8 mouse cellular contexts compared by ENCODE assay signal in genomic region chr17:21707343-21707996, GRCm38 (mm10). TPM values are rescaled to one million over a fixed set of nuclear protein-coding genes. Genes with fewer than 3 reads are reported as not detected.
DNase-seq lines count a peak whose midpoint lies in the region; ATAC-seq and TF ChIP-seq lines count a peak whose summit lies in the region.

Gene Zfp760, plus strand, starts transcription at chr17:21707741.

- peak; percentile 97 for DNase-seq in ZHBTc4 (ENCODE audit: low read depth, low spot score)
- peak; percentile 82 for DNase-seq in gastrocnemius, adult 2 months
- peak; percentile 92 for DNase-seq in hindbrain, postnatal 0 days (ENCODE audit: low spot score)
- DNase-seq in left cerebral cortex, adult 2 months (ENCODE audit: extremely low spot score in 1 of 2, low spot score in 2 of 2) = peak; percentile 67 to 76
- peak; percentile 76 to 86 for DNase-seq in right cerebral cortex, adult 2 months (ENCODE audit: low spot score in 2 of 2)
- DNase-seq in urinary bladder, postnatal 14 days (ENCODE audit: low spot score) = peak; percentile 86

- ATAC-seq in common myeloid progenitor, adult 5-6 weeks (replicated peaks; ENCODE audit: low read depth, poor library complexity, severe bottlenecking) = peak; percentile 85
- ATAC-seq in hindbrain, postnatal 0 days = peak; percentile 99
- peak; percentile 94 for ATAC-seq in megakaryocyte, adult 5-6 weeks (ENCODE audit: poor library complexity, severe bottlenecking)

- WGBS in hindbrain, postnatal 0 days = 4% methylated on average over 26 of the region's 26 CpGs

- H3K36me3 ChIP-seq in hindbrain, postnatal 0 days (ENCODE audit: insufficient read depth, low read length) = no peaks in the 10 kb centered on the region

- peak within 1 kb of the TSS; percentile 64 for H3K9ac ChIP-seq in hindbrain, postnatal 0 days (replicated peaks; ENCODE audit: low read length)

- H3K9me3 ChIP-seq in hindbrain, postnatal 0 days (ENCODE audit: low read length) = no peaks in the 10 kb centered on the region

- TF ChIP-seq CTCF in gastrocnemius, adult 2 months (IDR thresholded peaks at IDR 0.05) = no peak
- peak; percentile 1; the same call in 1 of the 2 replicates for TF ChIP-seq CTCF in hindbrain, postnatal 0 days (IDR thresholded peaks at IDR 0.05; ENCODE audit: low read depth)
- TF ChIP-seq CTCF in left cerebral cortex, adult 2 months (IDR thresholded peaks at IDR 0.05) = no peak; the same call in 1 of the 2 replicates

- H3K27me3 ChIP-seq in hindbrain, postnatal 0 days (ENCODE audit: insufficient read depth, low read length) = no peaks in the 10 kb centered on the region

- H3K4me3 ChIP-seq in gastrocnemius, adult 2 months = peak within 1 kb of the TSS; percentile 73
- peak within 1 kb of the TSS; percentile 71 for H3K4me3 ChIP-seq in hindbrain, postnatal 0 days (ENCODE audit: low read length)
- H3K4me3 ChIP-seq in left cerebral cortex, adult 2 months = peak within 1 kb of the TSS; percentile 79

- intact Hi-C loops in gastrocnemius, adult 2 months (cut with DNase I) = loop anchor here (10.0 kb wide), 1 partner anchor 257 kb away; the partner anchor contains the start of genes Zfp942 and Zfp943
- intact Hi-C loops in left cerebral cortex, adult 2 months (cut with DNase I) = loop anchor here (1.0 kb wide), 1 partner anchor 27 kb away; no protein-coding TSS in a partner anchor

- H3K4me1 ChIP-seq in hindbrain, postnatal 0 days (ENCODE audit: insufficient read depth, low read length) = 0 out of 2 replicates have a peak, but pooled peaks cover 2% of the 10 kb centered on the region

- H3K27ac ChIP-seq in gastrocnemius, adult 2 months = peak within 1 kb of the TSS; percentile 87
- H3K27ac ChIP-seq in hindbrain, postnatal 0 days = peak within 1 kb of the TSS; percentile 88
- H3K27ac ChIP-seq in left cerebral cortex, adult 2 months = peak within 1 kb of the TSS; percentile 87

- H3K4me2 ChIP-seq in hindbrain, postnatal 0 days (ENCODE audit: low read depth, low read length) = peak within 1 kb of the TSS; percentile 72

RNA-seq across cellular contexts. Expression of gene Zfp760, which starts in this region (rescaled TPM):
- 10.9 and 13.4 TPM in 2 replicates for total RNA-seq in common myeloid progenitor, adult 5-6 weeks (2017)
- under 1 TPM; 0.81 to 0.89 TPM for total RNA-seq in gastrocnemius, adult 2 months (2021)
- total RNA-seq in hindbrain, postnatal 0 days (2014; rRNA removed) = 3.7 and 4.6 TPM in 2 replicates
- 4.7 and 5.6 TPM in 2 replicates for polyA plus RNA-seq in hindbrain, postnatal 0 days (2015; fragmentation: Nextera tagmentation; extraction: Ambion mirVana)
- 1 to 10 TPM; 7.8 to 8.2 TPM for total RNA-seq in left cerebral cortex, adult 2 months (2021)
- 5.0 and 5.1 TPM in 2 replicates for total RNA-seq in megakaryocyte, adult 5-6 weeks (2015)
- total RNA-seq in megakaryocyte, adult 5-6 weeks (2017) = 5.9 and 8.5 TPM in 2 replicates

Comparison
In these comparisons a context has a peak if more than half of its experiments do, and no peak if none do; other contexts are left out.
1. Peak in every context shown above with its lines: DNase-seq, ATAC-seq, H3K4me3 ChIP-seq and H3K27ac ChIP-seq.
2. Peak in DNase-seq, H3K4me3 ChIP-seq and H3K27ac ChIP-seq in gastrocnemius, adult 2 months; RNA of the gene not detected or under 1 TPM.